Mouse (Mus musculus): ENCODE measurements at regions not wholly inside any gene's neighbourhood (a gene's known extent, or its start where the extent isn't known, plus 50 kb on each side); places are given as distances from the start of the nearest gene placed in this dataset.

- no peak for TF ChIP-seq CTCF (IDR thresholded peaks at IDR 0.05; ENCODE audit: extremely low read depth, insufficient read length, insufficient replicate concordance, low read depth, low read length)
- TF ChIP-seq POLR2A (IDR thresholded peaks at IDR 0.05; ENCODE audit: low read depth, low read length) = no peak
Measured at GRCm38 (mm10) chr13:6153657-6154056, 292.4 kb downstream of the Klf6 start.
